Mouse (Mus musculus): ENCODE data around the gene Myo1a.

DNA sequence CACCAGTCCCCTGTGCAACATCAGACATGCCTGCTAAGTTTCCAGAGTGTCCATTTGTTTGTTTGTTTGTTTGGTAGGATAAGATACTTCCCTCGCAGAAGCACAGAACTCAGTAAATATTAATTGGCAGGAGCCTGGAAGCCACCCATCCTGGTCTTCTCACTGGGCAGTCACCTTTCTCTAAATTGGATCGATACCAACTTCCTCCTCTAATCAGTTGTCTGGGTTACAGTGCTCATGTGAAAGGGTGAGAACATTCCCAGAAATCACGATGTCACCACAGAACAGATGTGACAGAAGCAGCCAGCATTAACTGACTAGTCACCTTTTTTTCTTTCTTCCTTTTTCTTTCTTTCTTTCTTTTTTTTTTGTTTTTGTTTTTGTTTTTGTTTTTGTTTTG lies 50.3 kb downstream of the Myo1a start:
- TF ChIP-seq CTCF (IDR thresholded peaks at IDR 0.05; ENCODE audit: low read depth) (no peak), EP300 (IDR thresholded peaks at IDR 0.05; ENCODE audit: low read depth) (no peak)
